Mouse (Mus musculus) gastrocnemius, adult 8-10 months (tissue): ENCODE results near the gene Bmp2k. TPM values are rescaled to one million over a fixed set of nuclear protein-coding genes. Genes with fewer than 3 reads are reported as not detected.
"Not testable (repeated sequence)": the region's sequence is repeated elsewhere in the genome, so short reads cannot be mapped to it uniquely, and the experiment has no call there.

Experiments used
- DNase-seq, 2 experiments: peaks; one replicate each; pipeline ENCODE4 v3.0.0; 2022; ENCODE audit warnings: low spot score in 2 of 2
- total RNA-seq, 4 experiments: library from RNA; stranded (reverse); gene quantifications; 2 replicates each; pipeline ENCODE4 v1.2.4; 2022

Bmp2k gene
- total RNA-seq, 4 experiments from 2014 or later, result 11.8 to 14.4 (median 13.5) TPM

DNA sequence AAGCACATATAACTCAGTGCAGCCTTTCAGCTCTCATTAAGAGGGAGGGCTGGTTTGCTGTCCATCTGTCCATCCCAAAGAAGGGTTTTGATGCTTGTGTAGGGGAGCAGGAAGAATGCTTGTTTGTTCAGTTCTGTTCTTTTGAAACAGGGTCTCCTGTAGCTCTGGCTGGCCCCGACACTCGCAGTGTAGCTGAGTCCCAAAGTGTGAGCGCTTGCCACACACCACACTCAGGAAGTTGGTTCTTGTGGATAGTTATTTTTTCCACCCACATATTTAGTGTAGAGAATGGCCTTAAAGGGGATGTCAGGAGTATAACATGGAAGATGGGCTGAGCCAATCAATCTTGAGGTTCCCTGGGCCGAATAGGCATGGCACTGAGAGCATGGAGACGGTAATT lies 4.1 kb downstream of the Bmp2k start:
- DNase-seq, result no peak

DNA sequence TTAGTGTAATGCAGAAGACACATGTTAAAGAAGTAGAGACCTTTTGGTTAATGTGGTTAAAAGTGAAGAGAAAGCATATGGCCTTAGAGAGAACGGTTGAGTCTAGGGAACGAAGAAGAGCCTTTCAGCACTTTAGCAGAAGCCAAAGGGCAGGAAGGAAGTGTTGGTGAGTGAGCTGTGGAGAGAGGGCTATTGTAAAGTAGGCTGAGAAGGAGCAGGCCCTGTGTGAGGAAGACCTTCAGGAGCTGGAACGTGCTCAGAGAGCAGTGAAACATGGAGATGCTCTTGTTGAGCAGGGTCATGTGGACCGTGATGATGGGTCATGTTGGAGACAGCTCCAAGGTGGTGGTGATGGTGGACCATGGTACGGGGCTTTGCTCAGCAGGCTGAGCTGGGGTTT lies 4.8 kb downstream of the Bmp2k start:
- DNase-seq, result no peak

DNA sequence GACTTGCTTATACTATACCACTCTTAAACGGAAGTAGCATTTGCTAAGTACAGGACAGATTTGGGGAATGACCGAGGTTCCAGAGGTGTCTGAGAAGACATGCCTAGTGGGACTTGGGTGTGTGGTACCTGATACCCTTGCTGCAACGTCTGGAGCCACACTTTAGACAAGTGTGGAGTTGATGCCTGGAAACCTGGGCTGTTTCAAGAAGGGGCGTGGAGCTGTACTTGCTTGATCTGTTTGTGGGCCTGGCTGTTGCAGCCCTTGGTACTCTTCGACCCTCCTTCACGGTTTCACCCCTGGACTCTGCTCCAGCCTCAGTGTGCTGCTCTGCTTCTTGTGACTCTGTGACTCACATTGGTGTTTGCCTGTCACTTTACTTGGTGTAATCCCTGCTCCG lies 5.4 kb downstream of the Bmp2k start:
- DNase-seq, result no peak

DNA sequence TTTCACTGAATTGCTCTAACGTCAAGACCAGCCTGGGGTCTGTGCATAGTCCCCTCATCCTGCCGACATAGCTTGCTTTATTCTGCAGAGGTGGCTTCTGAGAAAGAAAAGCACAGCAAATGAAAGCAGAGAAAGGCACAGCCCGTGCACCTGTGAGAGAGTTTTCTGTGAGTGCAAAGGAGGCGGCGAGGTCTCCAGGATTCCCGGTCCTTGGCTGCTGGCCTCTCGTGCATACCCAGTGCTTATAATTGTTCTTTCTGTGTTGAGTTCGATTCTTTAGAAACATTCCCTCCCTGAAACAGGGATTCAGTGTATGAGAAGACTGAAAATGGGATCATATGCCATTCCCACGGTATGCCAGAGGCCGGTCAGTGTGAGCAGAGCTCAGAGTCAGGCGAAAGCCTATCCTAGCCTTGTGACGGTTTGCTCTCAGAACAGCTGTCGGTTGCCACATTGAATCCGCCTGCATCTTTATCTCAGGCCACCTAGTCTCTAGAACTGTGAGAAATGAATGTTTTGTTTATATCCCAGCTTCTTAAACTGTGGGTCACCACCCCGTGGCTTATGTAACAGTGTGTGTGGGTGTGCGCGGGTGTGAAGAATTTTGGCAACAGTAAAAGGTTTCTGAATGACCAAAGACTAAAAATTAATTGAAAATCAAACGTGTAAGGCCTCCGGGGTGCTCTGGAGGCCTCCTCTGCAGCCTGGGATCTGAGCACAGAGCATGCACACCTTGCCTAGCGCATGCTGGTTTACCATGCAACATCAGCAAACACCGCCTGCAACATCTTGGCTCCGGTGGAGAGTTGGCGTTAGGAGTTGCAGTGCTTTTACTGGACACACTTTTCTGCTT lies 6.9 kb downstream of the Bmp2k start:
- no peak for DNase-seq

DNA sequence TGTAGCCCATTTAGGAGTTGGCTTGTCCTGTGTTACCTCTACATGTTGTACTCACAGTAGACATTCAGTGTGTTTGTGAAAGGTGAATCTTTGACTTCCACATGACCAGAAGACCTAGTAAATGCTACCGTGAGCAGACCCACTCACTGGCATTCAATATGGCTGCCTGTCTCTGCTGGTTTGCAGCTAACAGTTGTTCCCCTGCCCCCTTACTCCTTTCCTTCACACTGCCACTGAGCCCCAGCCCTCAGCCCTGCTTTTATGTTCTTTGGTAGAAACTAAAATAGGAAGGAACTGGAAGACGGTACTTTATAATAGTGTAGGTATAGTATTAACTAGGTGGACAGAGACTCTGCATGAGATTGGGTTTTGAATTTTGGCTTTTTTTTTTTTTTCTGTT lies 8.4 kb downstream of the Bmp2k start:
- DNase-seq, result no peak

DNA sequence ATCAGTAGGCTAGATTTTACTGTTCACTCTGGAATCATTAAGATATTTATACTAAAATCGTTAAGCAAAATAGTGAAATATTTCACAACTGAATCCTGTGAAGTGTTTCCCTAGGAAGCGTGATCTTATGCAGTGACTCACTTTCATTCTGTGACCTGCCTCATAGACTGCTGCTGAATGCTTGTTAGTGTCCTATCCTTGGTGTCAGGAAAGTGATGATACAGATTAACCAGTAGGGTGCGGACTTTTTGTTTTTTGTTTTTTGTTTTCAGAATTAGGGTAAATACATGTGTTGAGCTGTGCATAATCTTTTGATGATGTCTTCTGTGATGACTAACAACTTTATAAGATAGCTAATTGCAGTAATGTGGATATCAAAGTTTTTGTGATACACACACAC lies 9.4 kb downstream of the Bmp2k start:
- no peak for DNase-seq

DNA sequence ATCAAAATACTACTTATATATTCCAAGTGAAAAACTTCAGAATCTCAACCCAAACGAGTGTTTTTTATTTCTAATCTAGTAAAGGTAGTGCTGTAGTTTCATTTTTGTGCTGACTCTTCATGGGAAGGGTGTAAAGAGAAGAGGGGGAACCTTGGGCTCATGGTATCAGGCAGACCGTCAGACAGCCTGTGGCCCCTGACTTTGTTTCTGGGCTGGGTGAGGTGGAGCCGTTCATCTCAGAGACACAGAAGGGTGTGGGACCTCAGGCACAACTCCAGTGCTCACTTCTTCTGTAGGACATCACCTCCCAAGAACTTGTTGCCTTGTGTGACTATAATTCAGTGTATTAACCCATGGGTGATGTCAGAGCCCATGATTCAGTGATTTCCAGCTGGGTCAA lies 10.0 kb downstream of the Bmp2k start:
- no peak for DNase-seq

DNA sequence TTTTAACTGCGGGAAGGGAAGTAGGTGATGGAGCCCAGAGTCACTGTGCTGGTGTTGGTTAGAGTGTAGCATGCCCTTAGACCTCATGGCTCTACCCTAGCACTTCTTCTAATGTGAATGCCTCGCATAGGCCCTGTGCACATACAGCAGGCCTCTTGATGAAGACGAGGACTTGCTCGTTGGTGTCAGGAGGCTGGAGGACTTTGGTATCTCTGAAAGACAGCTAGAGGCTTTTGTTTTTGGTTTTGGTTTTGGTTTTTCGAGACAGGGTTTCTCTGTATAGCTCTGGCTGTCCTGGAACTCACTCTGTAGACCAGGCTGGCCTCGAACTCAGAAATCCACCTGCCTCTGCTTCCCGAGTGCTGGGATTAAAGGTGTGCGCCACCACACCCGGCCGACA lies 11.7 kb downstream of the Bmp2k start:
- not testable (repeated sequence) for DNase-seq

DNA sequence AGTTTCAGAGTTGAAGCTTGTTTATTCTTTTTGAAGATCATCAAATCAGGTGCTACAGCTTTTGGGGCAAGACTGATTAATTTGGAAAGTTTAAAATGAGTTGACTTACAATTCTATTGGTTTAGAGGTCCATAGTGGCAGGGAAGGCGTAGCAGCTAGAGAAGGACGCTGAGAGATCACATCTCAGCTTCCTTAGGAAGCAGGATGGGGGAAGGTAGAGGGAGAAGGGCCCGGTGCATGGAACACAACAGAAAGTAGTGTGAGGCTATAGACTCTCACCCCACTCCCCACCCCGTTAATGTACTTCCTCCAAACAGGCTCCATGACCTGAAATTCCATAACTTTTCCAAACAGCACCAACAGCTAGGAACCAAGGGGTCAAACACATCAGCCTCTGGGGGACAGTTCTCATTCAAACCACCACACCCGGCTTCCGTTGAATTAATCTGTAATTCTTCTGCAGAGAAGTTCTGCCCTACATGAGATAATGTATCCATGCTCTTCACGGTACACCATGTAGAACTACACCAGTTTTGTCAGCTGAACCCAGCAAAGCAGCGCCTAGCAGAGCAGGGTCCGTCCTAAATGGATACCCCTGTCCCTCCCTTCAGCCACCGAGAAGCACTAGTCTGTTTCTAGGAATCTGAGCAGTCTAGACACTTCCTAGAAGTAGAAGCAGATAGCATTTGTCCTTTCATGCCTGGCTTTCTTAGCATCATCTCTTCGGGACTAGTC lies 12.3 kb downstream of the Bmp2k start:
- DNase-seq, result no peak

DNA sequence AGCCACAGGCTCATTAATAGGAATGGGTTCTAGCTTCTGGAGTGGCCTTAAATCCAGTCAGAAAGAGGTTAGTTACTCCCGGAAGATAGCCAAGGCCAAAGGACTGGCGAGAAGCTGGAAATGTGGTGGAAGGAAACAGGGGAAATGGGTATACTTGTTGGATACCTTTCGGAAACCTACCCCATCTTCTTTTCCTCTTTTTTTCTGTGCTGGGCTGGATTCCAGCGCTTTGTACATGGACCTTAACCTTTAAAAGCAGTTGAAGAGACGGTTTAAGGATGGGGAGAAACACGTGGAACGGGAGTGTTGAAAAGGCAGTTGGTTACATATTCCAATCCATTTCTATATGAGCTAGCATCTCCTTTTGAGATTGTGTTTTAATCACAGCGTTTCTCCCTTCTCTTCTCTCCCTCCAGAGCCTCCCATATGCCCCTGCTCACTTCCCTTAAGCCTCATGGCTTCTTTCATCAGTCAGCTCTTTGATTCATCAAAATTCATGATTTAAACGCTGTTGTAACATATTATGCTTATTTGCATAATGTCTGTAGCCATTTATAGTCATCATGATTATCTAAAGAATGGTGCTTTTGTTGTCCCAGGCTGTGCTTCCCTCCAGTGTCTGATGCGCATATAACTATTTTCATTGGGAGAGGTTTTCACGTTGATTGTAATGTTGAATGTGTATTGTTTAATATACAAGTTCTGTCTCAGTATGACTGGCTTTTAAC lies 18.5 kb downstream of the Bmp2k start:
- DNase-seq, result no peak

DNA sequence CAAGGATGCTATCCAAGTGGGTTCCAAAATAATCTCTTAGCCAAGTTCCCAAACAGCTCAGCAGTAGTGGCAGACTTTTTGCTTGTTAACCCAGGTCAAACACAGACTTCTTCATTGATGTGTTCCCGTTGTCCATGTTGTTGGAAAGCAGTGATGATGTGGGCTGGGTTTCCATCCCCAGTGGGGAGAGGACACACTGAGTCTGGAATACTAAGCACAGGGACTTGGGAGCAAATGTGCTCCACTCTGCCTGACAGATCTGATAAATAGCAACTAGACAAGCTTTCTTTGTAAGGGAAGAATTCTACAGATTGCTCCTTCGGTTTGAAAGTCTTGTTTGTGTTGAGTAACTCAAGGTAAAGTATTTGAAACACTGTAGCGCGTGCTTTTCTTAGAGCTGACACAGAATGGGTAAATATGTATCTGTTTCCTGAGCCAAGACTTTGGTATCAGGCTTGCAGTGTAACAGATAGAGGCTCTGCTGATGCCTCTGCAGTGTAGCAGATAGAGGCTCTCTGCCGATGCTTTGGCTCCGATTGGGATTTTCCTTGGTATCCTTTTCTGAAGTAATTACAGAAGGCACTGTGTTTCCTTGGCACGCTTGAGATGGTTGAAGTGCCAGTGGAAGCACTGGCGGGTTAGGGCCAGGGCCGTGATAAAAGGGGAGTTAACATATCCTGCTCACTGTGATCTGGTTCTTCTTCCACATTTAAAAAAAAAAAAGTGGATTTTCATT lies 19.5 kb downstream of the Bmp2k start:
- no peak for DNase-seq

DNA sequence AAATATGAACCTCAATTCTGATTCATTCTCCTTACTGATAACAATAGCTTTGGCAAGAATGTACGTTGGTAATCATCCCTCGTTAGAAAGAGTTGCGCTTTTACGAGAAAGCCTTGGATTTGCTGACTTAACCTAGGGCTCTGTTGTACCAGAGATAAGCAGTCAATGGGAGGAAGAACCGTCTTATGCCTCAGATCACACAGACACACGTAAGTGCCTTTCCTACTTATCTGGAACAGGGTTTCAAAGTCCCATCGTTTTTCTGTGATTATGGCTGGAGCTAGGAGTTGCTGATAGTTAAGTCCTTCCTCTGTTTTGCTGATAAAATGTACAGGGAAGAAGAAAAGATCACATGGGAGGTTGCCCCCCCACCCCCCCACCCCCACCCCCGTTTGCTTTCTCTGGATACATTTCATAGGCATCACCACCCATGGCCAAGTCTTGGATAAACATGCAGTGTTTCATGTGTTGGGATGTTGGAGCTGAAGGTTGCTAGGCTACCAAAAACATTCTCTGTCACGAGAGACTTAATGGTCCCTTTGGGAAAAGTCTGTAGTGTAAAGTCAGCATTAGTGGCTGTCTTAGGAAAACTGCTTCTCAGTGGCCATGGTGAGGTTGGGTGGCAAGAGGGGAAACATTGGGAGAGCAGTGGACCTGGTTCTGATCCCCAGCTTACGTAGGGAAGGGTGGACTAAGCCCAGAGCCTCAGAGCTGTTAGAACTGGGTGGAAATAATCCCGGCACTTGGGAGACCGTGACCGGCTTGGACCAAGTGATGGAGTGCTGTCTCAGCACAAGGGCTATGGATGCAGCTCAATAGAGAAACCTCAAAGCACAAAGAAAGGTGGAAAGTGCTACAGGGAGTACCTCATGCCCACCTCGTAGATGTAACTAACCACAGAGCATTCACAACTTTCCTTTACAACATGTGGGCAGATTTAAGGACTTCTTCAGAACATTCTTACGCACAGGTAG lies 25.1 kb downstream of the Bmp2k start:
- DNase-seq, result no peak

DNA sequence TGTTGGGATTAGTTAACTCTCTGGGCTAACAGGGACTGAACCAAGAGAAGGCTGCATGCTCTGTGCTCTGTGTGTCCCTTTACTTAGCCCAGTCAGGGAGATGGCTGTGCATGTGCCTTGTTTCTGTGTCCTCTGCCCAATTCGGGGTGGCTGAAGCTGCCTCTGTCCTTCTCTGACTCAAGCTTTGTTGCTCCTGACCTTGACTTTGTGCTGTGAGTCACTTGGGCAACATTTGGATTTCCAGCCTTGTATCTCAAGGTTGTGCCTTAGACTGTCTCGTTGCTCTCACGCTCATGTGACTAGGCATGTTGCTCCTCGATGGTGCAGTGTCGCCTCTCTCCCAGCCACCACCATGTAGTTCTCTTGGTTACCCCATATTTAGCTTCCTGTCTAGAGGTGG lies 27.3 kb downstream of the Bmp2k start:
- no peak for DNase-seq

DNA sequence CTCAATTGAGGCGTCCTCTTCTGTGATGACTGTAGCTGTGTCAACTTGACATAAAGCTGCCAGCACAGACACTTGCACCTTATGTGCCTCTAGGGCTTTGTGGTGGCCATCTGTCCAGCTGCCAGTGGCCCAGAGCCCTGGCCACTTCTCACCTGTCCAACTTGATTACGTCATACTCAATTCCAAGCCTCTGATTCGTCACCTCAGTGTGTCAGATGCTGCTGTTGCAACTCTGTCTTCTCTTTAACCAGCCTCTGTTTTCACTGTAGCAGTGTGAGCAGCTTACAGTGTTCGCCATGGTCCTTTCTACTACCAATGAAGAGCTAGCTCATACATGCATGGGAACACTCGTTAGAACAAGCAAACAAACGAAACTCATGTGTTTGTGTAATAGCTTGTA lies 28.2 kb downstream of the Bmp2k start:
- no peak for DNase-seq

DNA sequence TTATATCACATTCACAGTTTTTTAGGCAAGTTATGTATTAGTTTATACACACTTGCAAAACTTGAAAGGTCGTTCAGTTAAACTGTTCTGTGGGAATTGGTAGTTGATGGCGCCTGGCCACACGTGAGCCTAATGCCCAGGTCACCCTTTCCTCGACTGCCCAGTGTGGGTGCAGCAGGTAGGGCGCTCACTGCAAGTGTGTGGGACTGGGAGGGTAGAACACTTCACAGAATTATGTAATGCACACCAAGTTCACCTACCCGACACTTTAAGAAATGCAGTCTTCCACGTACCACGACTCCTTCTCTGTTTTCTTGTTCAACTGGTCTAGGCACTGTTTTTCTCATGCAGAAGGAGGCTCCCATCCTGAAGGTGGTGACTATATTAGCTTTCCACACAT lies 30.5 kb downstream of the Bmp2k start:
- no peak for DNase-seq

DNA sequence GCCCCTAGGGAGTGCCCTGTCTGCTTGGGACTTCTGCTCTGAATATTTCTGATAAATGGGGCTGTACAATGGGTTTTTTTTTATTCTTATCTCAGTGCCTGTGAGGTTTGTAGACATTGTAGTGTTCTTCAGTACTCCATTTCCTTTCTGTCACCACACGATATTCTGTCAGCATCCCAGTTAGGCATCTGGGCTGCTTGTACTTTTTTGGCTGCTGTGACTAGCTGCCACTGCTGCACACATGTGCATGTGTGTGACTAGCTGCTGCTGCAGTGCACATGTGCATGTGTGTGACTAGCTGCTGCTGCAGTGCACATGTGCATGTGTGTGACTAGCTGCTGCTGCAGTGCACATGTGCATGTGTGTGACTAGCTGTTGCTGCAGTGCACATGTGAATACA lies 31.4 kb downstream of the Bmp2k start:
- not testable (repeated sequence) for DNase-seq

DNA sequence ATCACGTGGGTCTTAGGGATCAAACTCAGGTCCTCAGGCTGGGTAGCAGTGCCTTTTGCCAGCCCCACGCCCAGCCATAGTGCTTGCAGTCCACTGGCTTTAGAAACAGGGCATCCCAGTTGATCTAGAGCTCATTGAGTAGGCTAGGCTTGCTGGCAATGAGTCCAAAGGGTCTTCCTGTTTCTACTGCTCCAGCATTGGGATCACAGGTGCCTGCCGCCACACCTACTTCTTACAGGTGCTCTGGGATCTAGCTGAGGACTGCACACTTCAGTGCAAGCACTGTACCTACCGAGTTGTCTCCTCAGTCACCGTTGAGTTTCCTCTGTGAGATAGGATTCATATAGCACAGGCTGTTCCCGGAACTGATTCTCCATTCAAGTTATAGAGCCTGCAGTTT lies 34.3 kb downstream of the Bmp2k start:
- DNase-seq, result no peak

DNA sequence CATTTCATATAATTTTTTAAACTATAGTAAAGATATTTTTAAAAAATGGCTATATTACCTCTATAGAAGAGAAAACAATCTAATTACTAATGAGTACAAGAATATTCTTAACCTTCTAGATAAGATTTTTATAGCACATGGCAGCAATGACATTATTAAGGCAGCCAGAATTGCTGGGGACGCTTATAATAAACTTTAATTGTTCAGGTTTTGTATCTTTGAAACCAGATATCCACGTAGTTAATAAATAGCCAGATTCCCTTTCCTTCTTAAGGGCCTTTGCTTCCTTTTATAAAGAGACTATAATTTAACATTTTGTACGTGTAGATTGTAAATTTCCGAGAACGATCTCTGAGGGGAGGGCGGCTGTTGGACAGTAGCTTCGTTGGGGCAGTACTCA lies 47.8 kb downstream of the Bmp2k start:
- DNase-seq, result no peak

DNA sequence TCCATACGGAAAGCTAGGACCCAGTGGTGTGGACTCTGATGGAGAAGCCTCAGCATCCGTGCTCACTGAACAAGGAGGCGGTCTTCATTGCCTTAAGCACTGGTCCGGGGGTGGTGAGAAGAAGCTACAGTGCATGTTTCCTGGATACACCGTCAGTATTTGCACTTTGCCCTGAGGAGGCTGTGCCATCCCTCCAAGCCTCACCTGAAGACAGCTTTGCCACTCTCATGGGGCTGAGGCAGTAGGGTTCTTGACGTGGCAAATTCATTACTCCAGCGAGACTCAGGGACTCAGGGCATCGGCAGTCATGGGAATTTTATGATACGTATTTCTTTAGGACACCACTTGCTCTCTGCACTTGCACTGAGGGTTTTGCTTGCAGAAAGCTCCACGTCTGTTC lies 49.2 kb downstream of the Bmp2k start:
- no peak for DNase-seq

DNA sequence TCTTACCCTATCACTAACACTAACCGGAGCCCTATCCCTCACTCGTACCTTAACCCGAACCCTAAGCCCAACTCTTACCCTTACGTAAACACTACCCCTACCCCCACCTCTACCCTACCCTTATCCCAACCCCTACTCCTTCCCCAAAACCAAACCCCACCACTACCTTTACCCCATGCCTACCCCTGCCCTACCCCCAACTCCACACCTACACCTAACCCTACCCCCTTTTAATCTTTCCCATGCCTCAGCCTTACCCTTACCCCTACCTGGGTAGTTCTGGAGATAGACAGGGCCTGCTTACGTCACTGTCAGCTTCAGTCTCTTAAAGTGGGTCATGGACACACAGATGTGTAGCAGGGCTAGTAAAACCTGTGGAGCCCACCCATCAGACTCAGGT lies 51.4 kb downstream of the Bmp2k start:
- DNase-seq, result no peak
